Mouse (Mus musculus) forebrain, embryonic 12.5 days (tissue): ENCODE measurements at regions not wholly inside any gene's neighbourhood (a gene's known extent, or its start where the extent isn't known, plus 50 kb on each side); places are given as distances from the start of the nearest gene placed in this dataset.

Experiments
- ATAC-seq: fragments of 200-750 bp; cut with Nextera tagmentation; 2 replicates; pipeline ENCODE4 v1.8.0; 2017; ENCODE audit warnings: moderate TSS enrichment; ENCODE audit not compliant: low FRiP score
- H3K27ac ChIP-seq: fragments of 300-500 bp; sonication (generic); 2 replicates; pipeline ENCODE4 v1.5.1; 2016; ENCODE audit warnings: mild to moderate bottlenecking
- H3K27me3 ChIP-seq: fragments of 300-500 bp; sonication (generic); 2 replicates; pipeline ENCODE4 v1.6.1; 2016; ENCODE audit warnings: mild to moderate bottlenecking
- H3K36me3 ChIP-seq: fragments of 300-500 bp; sonication (generic); replicated peaks from 2 replicates; pipeline ENCODE4 v1.6.1; 2016; ENCODE audit warnings: mild to moderate bottlenecking
- H3K4me1 ChIP-seq: fragments of 300-500 bp; sonication (generic); 2 replicates; pipeline ENCODE4 v1.6.1; 2016
- H3K4me2 ChIP-seq: fragments of 300-500 bp; sonication (generic); 2 replicates; pipeline ENCODE4 v1.6.1; 2016; ENCODE audit warnings: mild to moderate bottlenecking, moderate library complexity
- H3K4me3 ChIP-seq: fragments of 300-500 bp; sonication (generic); replicated peaks from 2 replicates; pipeline ENCODE4 v1.5.1; 2016; ENCODE audit warnings: mild to moderate bottlenecking
- H3K9ac ChIP-seq: fragments of 300-500 bp; sonication (generic); 2 replicates; pipeline ENCODE4 v1.6.1; 2016; ENCODE audit warnings: mild to moderate bottlenecking
- H3K9me3 ChIP-seq: fragments of 300-500 bp; sonication (generic); 2 replicates; pipeline ENCODE4 v1.6.1; 2016
- WGBS: fragments of 180-500 bp; shearing (Covaris S2); methylation state at CpG from one replicate; pipeline ENCODE4 v1.1.7; 2016; 5-methylcytosine and 5-hydroxymethylcytosine counted together

DNA sequence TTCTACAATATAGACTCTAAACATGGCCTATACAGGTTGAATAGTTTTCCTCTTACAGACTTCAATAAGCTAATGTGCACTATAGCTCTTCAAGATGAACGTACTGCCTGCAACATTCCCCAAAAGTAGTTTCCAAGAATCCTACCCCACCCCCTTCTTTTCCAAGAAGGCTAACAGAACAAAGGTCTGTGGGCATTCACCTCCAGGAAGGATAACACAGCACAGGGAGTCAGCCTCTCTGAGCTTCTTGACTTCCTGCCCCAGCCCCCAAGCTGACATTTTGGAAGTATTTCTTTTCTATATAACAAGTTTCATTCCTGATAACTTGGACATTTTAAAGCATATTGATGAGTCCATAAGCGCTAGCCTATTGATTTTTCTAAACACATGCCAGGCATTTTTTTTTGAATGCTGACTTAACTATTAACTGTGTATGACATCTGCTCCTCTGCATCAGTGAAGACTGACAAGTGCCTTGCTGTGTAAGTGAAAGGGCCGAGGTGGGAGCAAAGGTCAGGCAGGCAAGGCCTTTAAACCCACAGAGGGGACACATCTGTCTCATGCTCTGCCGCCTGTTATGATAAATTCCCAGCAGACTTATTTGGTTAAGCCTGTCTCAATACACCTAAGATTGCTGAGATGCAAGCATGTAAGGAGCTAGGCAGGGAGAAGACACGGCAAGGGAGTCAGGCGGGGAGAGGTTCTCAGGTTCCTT is 93.8 kb upstream of the Rnaseh2b start:
- H3K9ac ChIP-seq = no peak overlapping the region
- H3K27ac ChIP-seq = no peak overlapping the region
- H3K4me3 ChIP-seq = no peak overlapping the region
- H3K4me2 ChIP-seq = no peak overlapping the region
- peaks cover 13% of the 10 kb centered on the region; the same call in 1 of the 2 replicates for H3K4me1 ChIP-seq
- 65% methylated on average over 6 of the region's 6 CpGs for WGBS
- H3K36me3 ChIP-seq = no peaks in the 10 kb centered on the region
- H3K9me3 ChIP-seq = no peaks in the 10 kb centered on the region
- no peaks in the 10 kb centered on the region for H3K27me3 ChIP-seq
- ATAC-seq = no peak

DNA sequence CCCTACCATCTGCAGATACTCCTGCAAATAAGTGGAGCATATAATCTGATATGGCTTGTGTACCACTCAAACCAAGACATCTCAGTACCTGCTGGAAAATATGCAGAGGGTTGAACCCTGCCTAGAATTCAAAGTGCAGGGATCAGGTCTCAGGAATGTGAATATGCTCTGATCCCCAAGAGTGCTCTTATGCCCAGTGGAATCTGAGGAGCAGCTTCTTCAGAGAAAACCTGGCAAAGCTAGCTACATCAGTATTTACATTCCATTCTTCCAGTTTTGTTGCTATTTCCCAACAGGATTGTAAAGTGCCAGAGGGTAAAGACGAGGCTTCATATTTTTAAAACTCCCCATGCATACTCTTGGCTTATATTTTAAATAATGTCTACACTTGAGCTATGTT is 77.3 kb upstream of the Rnaseh2b start:
- H3K4me2 ChIP-seq = no peak overlapping the region
- H3K36me3 ChIP-seq = no peaks in the 10 kb centered on the region
- H3K27ac ChIP-seq = no peak overlapping the region
- no peaks in the 10 kb centered on the region for H3K27me3 ChIP-seq
- H3K9ac ChIP-seq = no peak overlapping the region
- no peak for ATAC-seq
- H3K9me3 ChIP-seq = no peaks in the 10 kb centered on the region
- no peaks in the 10 kb centered on the region for H3K4me1 ChIP-seq
- WGBS = 88% methylated on average over 1 of the region's 1 CpGs
- H3K4me3 ChIP-seq = no peak overlapping the region

DNA sequence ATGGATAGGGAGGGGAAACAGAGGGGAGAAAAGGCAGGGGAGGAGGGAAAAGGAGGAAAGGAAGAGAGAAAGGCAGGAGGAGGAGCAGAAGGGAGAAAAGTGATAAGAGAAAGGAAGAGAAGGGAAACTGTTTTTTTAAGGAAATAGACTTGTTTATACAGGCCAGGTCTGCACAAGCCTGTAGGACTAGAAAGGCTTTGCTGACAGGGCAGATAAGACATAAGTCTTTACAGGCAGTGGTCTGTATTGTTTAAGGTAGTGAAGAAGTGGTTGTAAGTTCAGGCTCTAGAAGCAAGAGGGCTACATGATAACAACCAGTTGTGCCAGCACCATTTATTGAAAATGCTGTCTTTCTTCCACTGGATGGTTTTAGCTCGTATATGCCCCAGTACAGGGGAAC is 75.4 kb upstream of the Rnaseh2b start:
- Histone ChIP-seq H3K4me1 (no peaks in the 10 kb centered on the region), H3K36me3 (no peaks in the 10 kb centered on the region), H3K9me3 (no peaks in the 10 kb centered on the region), H3K9ac (no peak overlapping the region), H3K4me2 (no peak overlapping the region), H3K27me3 (no peaks in the 10 kb centered on the region), H3K27ac (no peak overlapping the region), H3K4me3 (no peak overlapping the region)
- whole genome bisulfite sequencing = 92% methylated on average over 1 of the region's 1 CpGs
- ATAC-seq = no peak

DNA sequence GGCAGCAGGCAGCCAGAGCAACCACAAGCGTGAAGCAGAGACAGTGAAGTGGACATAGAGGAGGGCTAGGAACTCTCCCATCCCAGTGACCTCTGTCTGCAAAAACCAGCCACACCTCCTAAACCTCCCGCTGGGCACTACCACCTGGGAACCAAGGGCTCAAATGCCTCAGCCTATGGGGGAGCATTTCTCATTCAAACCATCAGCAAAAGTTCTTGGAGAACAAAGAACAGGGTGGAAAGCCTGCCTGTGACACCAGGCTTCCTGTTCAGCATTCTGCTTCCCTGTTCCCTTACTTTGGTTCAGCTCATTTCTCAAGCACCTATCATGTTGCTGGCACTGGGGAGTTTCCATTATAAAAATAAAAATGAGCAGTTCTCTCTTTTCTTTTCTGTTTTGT is 74.4 kb upstream of the Rnaseh2b start:
- H3K36me3 ChIP-seq = no peaks in the 10 kb centered on the region
- no peak for ATAC-seq
- H3K4me3 ChIP-seq = no peak overlapping the region
- no peak overlapping the region for H3K4me2 ChIP-seq
- H3K27me3 ChIP-seq = no peaks in the 10 kb centered on the region
- no peaks in the 10 kb centered on the region for H3K4me1 ChIP-seq
- H3K9me3 ChIP-seq = no peaks in the 10 kb centered on the region
- no peak overlapping the region for H3K27ac ChIP-seq
- WGBS = 67% methylated on average over 2 of the region's 2 CpGs
- no peak overlapping the region for H3K9ac ChIP-seq

DNA sequence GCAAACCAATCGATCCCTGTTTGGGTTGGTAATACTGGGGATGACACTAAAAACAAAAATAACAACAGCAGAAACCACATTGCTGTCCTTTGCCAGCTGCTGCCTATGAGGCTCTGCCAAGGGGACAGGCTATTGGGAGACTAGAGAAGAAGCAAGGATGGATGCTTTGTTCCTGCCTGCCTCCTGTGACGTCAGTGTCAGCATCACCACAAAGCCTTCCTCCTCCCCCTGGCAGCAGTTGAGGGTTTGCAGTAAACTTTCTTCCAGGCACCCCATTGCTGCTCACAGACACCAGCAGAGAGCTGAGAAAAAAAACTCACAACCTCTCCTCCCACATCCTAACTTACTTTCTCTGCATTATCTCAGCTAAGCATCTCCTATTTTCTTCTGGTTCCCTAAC is 73.7 kb upstream of the Rnaseh2b start:
- no peaks in the 10 kb centered on the region for H3K27me3 ChIP-seq
- no peak for ATAC-seq
- no peak overlapping the region for H3K4me3 ChIP-seq
- H3K36me3 ChIP-seq = no peaks in the 10 kb centered on the region
- WGBS = 46% methylated on average over 2 of the region's 2 CpGs
- no peak overlapping the region for H3K27ac ChIP-seq
- H3K4me1 ChIP-seq = no peaks in the 10 kb centered on the region
- no peaks in the 10 kb centered on the region for H3K9me3 ChIP-seq
- H3K9ac ChIP-seq = no peak overlapping the region
- no peak overlapping the region for H3K4me2 ChIP-seq

DNA sequence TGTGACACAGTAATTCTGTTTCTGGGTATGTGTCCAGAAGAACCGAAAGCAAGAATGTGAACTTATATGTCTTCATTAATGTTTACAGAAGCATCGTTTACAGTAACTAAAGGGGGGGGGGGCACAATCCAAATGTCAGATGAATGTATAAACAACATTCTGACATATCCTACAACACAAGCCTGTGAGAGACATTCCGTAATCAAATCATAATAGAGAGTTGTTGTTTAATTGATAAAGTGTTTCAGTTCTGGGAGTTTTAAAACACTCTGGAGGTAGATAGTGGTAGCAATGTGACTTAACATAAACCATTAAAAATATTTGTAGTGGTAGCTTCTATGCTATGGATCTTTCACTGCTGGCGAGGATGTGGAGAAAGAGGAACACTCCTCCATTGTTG is 71.6 kb upstream of the Rnaseh2b start:
- H3K27me3 ChIP-seq = no peaks in the 10 kb centered on the region
- H3K4me3 ChIP-seq = no peak overlapping the region
- ATAC-seq = no peak
- H3K9ac ChIP-seq = no peak overlapping the region
- no peak overlapping the region for H3K4me2 ChIP-seq
- H3K4me1 ChIP-seq = no peaks in the 10 kb centered on the region
- WGBS = 95% methylated on average over 4 of the region's 4 CpGs
- no peaks in the 10 kb centered on the region for H3K9me3 ChIP-seq
- H3K36me3 ChIP-seq = no peaks in the 10 kb centered on the region
- no peak overlapping the region for H3K27ac ChIP-seq
